Comparison of ENCODE assay signal across 9 mouse cellular contexts in genomic region chr6:30210788-30211187, GRCm38 (mm10).
DNase-seq lines count a peak whose midpoint lies in the region; ATAC-seq and TF ChIP-seq lines count a peak whose summit lies in the region.
"Had no signal": no experiment of that assay in that cellular context is flagged by ENCODE, and none has a peak within 500 bp of the region (broad histone marks: within the 10 kb centered on the region; RNA-seq: fewer than 3 reads in every experiment).

No protein-coding gene starts in this region.

- H3K4me1 ChIP-seq in liver, embryonic 14.5 days (replicated peaks; ENCODE audit: control insufficient read depth in 2 of 2, insufficient read depth in 2 of 2, low read length in 1 of 2), result peaks cover 0 to 4% of the 10 kb centered on the region in 2 experiments; a peak in 2 of 4 replicates
- H3K4me1 ChIP-seq in neural tube, embryonic 14.5 days (ENCODE audit: control insufficient read depth, insufficient read depth, low read length), result no peaks in the 10 kb centered on the region
- no peaks in the 10 kb centered on the region for H3K4me1 ChIP-seq in thymus, adult 2 months (replicated peaks; ENCODE audit: control insufficient read depth, insufficient read depth, low read length)
- H3K4me1 ChIP-seq: limb, embryonic 12.5 days had no signal

- 33% methylated on average over 5 of the region's 5 CpGs for WGBS in liver, embryonic 14.5 days (ENCODE audit: insufficient replicate concordance)
- WGBS in neural tube, embryonic 14.5 days, result 38% methylated on average over 5 of the region's 5 CpGs
- 43% methylated on average over 5 of the region's 5 CpGs for WGBS in thymus, adult 2 months

- no peak overlapping the region for H3K27ac ChIP-seq in liver, embryonic 14.5 days
- no peak overlapping the region for H3K27ac ChIP-seq in neural tube, embryonic 14.5 days (ENCODE audit: low read depth, low read length)
- H3K27ac ChIP-seq in thymus, adult 2 months (ENCODE audit: control insufficient read depth, insufficient read depth, low read length), result no peak overlapping the region

- H3K4me3 ChIP-seq in liver, embryonic 14.5 days (ENCODE audit: insufficient read depth in 1 of 2, low read depth in 2 of 2, low read length in 2 of 2), result no peak overlapping the region
- H3K4me3 ChIP-seq in neural tube, embryonic 14.5 days (ENCODE audit: low read depth, low read length), result no peak overlapping the region
- no peak overlapping the region for H3K4me3 ChIP-seq in thymus, adult 2 months (ENCODE audit: control insufficient read depth, insufficient read depth, low read length)
- H3K4me3 ChIP-seq: limb, embryonic 12.5 days had no signal

- no peak for TF ChIP-seq EP300 in liver, embryonic 14.5 days (IDR thresholded peaks at IDR 0.05; ENCODE audit: low read depth)

- H3K27me3 ChIP-seq in liver, embryonic 14.5 days (ENCODE audit: control insufficient read depth, insufficient read depth, low read length), result no peaks in the 10 kb centered on the region
- H3K27me3 ChIP-seq in neural tube, embryonic 14.5 days (ENCODE audit: control insufficient read depth, insufficient read depth, low read length), result no peaks in the 10 kb centered on the region
- H3K27me3 ChIP-seq in thymus, adult 2 months (ENCODE audit: control insufficient read depth, insufficient read depth, low read length), result no peaks in the 10 kb centered on the region
- H3K27me3 ChIP-seq: limb, embryonic 12.5 days had no signal

- H3K9ac ChIP-seq in liver, embryonic 14.5 days (replicated peaks), result no peak overlapping the region
- H3K9ac ChIP-seq in neural tube, embryonic 14.5 days (replicated peaks; ENCODE audit: low read depth, low read length), result no peak overlapping the region
- H3K9ac ChIP-seq: limb, embryonic 12.5 days had no signal

- H3K4me2 ChIP-seq in liver, embryonic 14.5 days (ENCODE audit: low read depth), result no peak overlapping the region
- no peak overlapping the region for H3K4me2 ChIP-seq in neural tube, embryonic 14.5 days (ENCODE audit: low read depth, low read length)
- H3K4me2 ChIP-seq: limb, embryonic 12.5 days had no signal

- peaks cover 3% of the 10 kb centered on the region for H3K36me3 ChIP-seq in liver, embryonic 14.5 days (replicated peaks; ENCODE audit: control insufficient read depth, insufficient read depth, low read depth)
- H3K36me3 ChIP-seq in neural tube, embryonic 14.5 days (ENCODE audit: control insufficient read depth, insufficient read depth, low read length), result peaks cover 9% of the 10 kb centered on the region; the same call in 1 of the 2 replicates
- peaks cover 13% of the 10 kb centered on the region for H3K36me3 ChIP-seq in thymus, adult 2 months (ENCODE audit: control insufficient read depth, insufficient read depth, low read length)

- no peak for TF ChIP-seq POLR2A in thymus, adult 2 months (IDR thresholded peaks at IDR 0.05; ENCODE audit: control insufficient read depth, extremely low read depth, insufficient read depth, low read length, poor library complexity)

- 0 out of 2 replicates have a peak, but pooled peaks have one; percentile 12 for ATAC-seq in liver, embryonic 14.5 days (ENCODE audit: insufficient read depth)
- peak; percentile 33 for ATAC-seq in neural tube, embryonic 14.5 days (ENCODE audit: low read depth)

- peak; percentile 44 to 63 for DNase-seq in CD8-positive naive resting alpha-beta T cell, adult 2 months (ENCODE audit: low read depth in 2 of 2, low spot score in 2 of 2)
- DNase-seq in adrenal gland, postnatal 10 days, result peak; percentile 80
- peak; percentile 75 for DNase-seq in embryo, embryonic 11.5 days (ENCODE audit: low read depth, low spot score)
- DNase-seq in heart, adult 8-10 months (ENCODE audit: low spot score), result peak; percentile 53
- DNase-seq in kidney, postnatal 25 days, result peak; percentile 74 to 83
- peak; percentile 43 to 57 (median 52) for DNase-seq in liver, embryonic 14.5 days (ENCODE audit: low read depth in 3 of 3, low spot score in 3 of 3)
- peak; percentile 64 for DNase-seq in thymus, adult 2 months

- H3K9me3 ChIP-seq in liver, embryonic 14.5 days (ENCODE audit: control insufficient read depth, low read length), result no peaks in the 10 kb centered on the region
- no peaks in the 10 kb centered on the region for H3K9me3 ChIP-seq in neural tube, embryonic 14.5 days (ENCODE audit: control insufficient read depth, low read length)
- H3K9me3 ChIP-seq: limb, embryonic 12.5 days had no signal

- peak; percentile 97 for TF ChIP-seq CTCF in liver, embryonic 14.5 days (IDR thresholded peaks at IDR 0.05; ENCODE audit: low read depth)
- peak; percentile 59; the same call in 1 of the 2 replicates for TF ChIP-seq CTCF in thymus, adult 2 months (IDR thresholded peaks at IDR 0.05; ENCODE audit: borderline replicate concordance, control insufficient read depth, extremely low read depth, insufficient read depth, low read length, poor library complexity)
